Mouse (Mus musculus): ENCODE measurements around the gene Pinlyp.
"Not testable (repeated sequence)": the region's sequence is repeated elsewhere in the genome, so short reads cannot be mapped to it uniquely, and the experiment has no call there.

Gene Pinlyp

DNA sequence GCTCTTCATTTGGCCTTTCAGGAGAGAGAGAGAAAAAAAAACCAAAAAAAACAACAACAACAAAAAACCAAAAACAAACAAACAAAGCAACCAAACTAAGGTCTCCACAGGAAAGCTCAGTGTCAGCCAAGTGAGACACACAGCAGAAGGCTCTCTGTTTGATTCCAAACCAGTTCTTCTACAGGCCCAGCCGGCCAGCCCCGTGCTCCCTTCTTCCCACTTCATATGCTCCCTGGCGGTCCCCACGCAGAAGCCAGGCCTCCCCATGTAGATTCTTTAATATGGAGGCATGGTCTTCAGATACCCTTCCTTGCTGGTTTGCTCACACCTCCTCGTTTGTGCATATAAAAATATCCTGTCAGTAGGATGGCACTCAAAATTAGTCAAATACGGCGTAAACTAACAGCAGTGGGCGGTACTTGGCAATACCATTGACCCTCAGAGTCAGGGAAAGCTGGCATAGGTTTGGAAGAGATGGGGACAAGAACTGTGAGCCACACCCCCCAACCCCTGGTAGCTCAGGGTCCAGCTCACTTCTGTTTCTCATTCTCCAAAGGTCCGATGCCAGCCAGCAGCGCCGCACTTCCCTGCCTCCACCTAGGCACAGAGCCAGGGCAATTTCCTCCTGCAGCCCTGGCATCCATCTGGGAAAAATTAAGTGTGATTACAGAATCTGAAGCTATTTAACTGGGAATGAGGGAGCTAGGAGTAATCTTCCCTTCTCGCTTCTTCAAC is 20.1 kb downstream of the Pinlyp start:
- in situ Hi-C loops (cut with MboI, MseI) = no loop called here

DNA sequence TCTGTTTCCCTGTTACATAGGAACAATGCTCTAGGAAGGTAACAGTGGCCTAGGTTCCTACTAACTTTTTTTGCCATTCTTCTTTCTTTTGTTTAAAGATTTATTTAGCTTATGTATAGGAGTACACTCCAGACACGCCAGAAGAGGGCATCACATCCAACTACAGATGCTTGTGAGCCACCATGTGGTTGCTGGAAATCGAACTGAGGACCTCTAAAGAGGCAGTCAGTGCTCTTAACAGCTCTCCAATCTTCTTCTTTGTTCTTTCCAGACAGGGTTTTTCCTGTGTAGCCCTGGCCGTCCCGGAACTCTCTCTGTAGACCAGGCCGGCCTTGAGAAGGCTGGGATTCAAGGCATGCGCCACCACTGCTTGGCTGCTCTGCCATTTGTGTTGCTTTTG is 20.9 kb downstream of the Pinlyp start:
- in situ Hi-C loops (cut with MboI, MseI) = no loop called here

DNA sequence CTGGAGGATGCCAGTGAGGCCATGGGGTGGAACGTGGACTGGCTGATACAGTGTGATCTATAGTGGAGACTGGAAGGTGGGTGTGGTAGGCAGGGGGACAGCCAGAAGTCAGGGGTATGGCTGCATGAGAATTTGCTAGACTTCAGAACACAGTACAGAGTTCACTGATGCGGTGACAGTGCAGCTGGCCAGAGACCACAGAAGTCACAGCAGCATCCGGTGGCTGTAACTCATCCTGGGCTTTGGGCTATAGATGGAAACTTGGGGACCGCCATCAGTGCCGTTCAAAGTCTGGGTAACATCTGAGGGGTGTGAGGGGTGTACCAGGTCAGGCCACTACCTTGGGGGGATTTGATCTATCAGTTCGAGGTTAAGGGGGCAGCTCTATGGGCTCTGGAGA is 22.2 kb downstream of the Pinlyp start:
- in situ Hi-C loops (cut with MboI, MseI) = no loop called here

DNA sequence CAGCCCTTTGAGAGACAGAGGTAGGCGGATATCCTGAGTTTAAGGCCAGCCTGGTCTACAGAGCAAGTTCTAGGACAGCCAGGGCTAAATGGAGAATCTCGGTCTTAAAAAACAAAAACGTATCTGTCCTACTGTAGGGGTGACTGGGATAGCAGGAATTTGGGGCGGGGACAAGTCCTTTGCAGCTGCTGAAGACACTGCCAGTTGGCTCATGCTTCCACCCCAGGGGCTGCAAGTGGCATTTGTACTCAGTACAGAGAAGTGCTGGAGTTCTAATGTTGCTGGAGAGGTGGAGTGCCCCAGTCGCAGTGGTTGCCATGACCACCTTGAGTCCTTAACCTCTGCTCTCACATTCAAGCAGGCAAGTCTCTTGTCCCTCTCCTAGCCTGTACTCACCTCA is 23.1 kb downstream of the Pinlyp start:
- in situ Hi-C loops (cut with MboI, MseI) = no loop called here

DNA sequence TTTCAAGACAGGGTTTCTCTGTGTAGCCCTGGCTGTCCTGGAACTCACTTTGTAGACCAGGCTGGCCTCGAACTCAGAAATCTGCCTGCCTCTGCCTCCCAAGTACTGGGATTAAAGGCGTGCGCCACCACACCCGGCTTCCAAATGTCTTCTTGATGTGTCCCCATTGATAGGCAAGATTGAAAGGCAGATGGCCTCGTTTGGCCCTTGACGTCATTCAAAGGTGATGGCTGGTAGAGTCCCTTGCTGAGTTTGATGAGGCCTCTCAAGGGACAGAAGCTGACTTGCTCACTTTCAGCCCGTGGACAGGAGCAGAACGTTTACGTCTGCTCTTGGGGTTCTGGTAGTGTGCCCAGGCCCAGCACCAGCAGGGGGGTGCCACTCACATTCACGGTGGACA is 25.9 kb downstream of the Pinlyp start:
- in situ Hi-C loops (cut with MboI, MseI) = not testable (repeated sequence)

DNA sequence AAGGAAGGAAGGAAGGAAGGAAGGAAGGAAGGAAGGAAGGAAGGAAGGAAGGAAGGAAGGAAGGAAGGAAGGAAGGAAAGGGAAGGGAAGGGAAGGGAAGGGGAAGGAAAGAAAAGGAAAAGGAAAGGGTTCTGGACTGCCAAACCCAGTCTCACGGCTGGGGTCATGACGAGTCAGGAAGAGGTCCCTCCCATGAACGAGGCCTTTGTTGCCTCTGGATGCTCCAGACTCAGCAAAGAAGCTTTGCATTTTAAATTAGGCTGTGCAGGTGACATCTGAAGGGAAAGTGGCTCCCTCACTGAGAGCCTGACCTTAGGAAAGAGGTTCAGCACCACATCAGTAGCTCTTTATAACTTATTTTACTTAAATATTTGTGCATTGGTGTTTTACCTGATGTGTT is 26.8 kb downstream of the Pinlyp start:
- in situ Hi-C loops (cut with MboI, MseI) = loop anchor here in 1 of 2 experiments (5.0 kb wide), 1 partner anchor 33 kb away; no protein-coding TSS in a partner anchor

DNA sequence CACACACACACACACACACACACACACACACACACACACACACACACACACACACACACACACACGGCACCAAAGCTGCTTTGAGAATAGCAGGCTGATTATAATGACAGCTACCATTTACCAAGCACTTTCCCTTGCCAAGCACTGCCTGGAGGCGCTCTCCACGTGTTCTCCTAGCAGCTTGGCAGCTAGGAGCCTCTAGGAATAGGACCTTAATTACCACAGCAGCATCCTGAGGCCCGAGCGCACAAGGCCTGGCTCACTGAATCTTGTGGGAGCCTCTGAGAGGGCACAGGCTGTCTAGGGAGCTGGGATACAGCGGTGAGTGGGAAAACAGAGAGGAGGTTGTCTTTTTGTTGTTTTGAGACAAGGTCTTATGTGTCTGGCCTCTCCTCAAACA is 28.3 kb downstream of the Pinlyp start:
- in situ Hi-C loops (cut with MboI, MseI) = loop anchor here in 1 of 2 experiments (5.0 kb wide), 1 partner anchor 35 kb away; no protein-coding TSS in a partner anchor

DNA sequence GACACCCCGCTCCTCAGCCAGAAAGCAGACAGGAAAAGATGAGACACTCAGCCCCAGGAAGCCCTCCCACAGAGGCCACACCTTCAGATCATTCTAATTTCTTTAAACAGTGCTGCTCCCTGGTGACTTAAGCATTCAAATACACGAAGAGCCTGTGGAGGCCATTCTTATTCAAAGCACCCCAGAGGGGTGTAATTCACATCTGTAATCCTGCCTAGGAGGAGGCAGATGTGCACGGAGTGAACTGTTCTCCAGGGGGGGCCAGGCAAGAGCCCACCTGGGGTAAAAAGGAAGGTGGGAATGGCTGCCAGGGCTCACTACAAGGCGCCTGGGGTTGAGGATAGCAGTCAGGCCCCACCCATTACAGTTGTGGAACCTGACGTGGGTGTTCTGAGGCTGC is 28.8 kb downstream of the Pinlyp start:
- in situ Hi-C loops (cut with MboI, MseI) = loop anchor here in 1 of 2 experiments (5.0 kb wide), 1 partner anchor 35 kb away; no protein-coding TSS in a partner anchor

DNA sequence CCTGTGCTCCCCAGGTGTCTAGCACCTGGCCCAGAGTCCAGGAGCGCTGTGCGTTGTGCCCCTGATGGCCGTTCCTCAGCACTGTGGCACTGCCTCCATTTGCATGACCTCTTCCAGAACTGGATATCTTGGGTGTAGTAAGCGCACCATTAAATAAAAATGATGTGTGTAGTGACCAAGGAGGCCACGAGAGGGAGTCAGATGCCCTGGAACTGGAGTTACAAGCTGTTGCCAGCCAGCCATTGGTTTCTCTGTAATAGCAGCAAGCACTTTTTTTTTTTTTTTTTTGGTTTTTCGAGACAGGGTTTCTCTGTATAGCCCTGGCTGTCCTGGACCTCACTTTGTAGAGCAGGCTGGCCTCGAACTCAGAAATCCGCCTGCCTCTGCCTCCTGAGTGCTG is 29.6 kb downstream of the Pinlyp start:
- in situ Hi-C loops (cut with MboI, MseI) = loop anchor here in 1 of 2 experiments (5.0 kb wide), 1 partner anchor 36 kb away; no protein-coding TSS in a partner anchor

DNA sequence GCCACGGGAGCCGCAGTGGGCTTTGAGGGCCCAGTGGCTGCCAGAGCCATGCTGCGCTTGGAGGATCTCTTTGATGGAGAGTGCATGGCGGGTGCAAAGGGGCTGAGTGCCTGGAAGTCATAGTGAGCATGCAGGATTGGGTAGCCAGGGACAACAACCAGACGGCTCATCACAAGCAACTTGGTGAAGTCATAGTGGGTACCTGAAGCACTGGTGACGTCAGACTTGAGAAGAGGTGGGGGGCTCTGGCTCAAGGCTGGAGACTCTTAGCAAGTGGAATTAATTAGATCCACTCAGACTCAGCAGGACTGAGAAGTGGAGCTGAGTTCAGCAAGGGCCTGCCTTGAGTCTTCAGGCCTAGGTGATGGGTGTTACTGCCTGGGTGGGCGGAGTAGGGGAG is 33.6 kb downstream of the Pinlyp start, which contains the start of gene AC161166.1:
Gene AC161166.1, minus strand, starts transcription at position 101 of the 400 bp plus-strand sequence.
- in situ Hi-C loops (cut with MboI, MseI) = no loop called here

DNA sequence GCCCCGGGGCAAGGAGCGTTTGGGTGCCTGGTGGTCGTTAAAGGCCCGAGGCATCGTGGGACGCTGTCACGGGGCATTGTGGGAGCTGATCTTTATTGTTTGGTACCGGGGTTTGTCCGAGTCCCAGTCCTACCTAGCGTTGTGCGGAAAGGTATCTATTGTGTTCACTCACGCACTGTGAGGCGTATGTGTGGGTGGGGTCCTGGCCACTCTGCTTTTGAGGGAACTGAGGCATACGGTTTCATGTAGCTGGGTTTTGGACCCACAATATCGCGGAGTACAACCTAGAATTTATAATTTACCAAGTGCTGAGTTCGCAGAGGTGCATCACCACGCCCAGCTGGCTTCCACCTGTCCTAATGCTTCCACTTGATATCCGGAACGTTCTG is 38.2 kb downstream of the Pinlyp start:
- in situ Hi-C loops (cut with MboI, MseI) = no loop called here

DNA sequence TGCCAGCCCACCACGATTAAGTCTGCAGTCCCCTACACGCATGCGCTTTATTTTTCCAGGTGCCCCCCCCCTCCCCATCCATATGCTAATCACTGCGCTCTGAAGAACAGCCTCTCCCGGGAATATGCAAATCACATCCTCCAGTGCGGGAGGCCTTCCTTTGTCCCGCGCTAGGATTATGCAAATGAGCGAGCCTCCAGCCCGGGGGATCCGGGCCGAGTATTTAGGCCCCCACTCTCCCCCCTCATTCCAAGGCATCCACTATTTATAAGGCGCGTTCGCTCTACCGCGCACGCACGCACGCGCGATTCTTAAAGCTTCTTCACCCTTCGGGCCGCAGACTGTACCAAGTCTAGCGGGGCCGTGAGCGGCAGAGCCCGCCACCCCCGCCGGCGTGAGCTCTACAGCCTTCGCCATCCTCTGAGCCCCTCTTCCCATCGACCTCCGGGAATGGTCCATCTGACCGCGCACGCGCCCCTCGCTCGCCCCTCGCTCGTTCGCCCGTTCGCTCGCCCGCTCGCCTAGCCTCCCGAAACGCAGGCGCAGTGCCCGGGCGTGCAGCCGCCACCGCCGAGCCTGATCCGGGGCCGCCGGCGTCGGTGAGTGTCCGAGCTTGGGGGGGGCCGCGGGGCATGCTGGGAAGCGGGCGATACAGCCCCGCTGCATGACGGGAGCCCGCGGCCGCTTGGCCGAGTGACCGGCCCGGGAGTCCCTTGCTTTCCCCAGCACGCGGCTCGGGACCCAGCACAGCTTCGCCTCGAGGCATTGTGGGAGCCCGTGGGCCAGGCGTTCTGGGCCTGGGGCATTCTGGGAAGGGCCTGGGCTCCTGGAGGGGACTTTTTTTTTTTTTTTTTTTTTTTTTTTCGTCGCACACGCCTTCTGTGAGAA is 38.8 kb downstream of the Pinlyp start, which contains the start of gene Zfp428:
Gene Zfp428, plus strand, starts transcription at position 169 of the 888 bp plus-strand sequence.
- in situ Hi-C loops (cut with MboI, MseI) = no loop called here

DNA sequence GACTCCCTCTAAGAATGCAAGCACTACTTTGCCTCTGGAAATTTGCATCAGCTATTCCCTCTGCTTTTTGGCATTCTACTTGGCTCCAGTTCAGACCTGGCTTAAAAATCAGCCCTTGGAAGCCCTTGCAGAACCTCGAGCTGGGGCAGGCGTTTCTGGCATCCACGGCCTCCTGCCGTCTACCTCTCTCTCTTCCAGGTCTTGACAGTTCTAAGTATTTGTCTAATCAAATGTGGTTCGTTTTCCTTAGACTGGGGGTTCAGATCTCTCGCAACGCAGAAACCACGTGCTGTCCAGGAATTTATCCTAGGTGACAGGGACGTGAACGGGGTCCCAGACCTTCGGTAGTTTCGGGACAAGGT is 39.5 kb downstream of the Pinlyp start:
- in situ Hi-C loops (cut with MboI, MseI) = no loop called here

DNA sequence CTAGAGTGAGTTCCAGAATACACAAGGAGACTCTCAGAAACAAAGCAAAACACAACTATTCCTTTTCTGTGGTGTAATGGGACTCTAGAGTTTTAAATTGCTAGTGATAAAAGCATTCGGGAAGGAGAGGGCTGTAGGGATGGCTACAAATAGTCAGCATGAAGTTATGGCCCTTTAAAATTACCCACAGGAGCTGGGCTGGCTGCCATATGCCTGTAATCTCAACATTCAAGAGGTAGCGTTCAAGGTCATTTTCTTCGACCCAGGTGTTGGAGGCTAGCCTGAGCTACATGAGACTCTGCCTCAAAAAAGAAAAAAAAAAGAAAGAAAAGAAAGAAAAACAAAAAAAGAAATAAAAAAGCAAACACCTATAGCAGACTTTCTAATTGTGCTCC is 39.9 kb downstream of the Pinlyp start:
- in situ Hi-C loops (cut with MboI, MseI) = no loop called here

DNA sequence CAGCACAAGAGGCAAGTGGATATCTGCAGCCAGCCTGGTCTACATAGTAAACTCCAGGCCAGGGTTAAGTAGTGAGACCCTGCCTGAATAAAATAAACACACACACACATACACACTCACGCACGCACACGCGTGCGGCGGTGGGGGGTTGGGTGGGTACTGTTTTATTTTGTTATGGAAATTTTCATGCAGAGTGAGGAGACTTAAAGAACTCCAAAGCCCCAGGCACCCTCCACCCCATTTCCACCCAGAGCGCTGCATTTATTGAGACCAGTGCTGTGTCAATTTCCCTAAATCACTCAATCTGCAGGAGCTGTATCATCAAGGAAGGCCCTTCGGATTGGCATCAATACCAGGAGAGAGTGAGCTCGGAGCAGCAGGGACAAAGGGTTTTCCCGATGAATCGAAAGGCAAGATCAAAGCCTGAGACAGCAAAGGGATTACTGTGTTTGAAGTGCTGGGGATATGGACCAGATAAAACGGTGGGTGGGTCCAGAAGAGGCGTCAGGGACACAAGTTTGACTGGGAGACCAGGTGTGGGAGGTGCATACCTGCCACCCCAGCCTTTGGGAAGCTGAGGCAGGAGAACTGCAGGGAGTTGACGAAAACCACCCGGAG is 40.4 kb downstream of the Pinlyp start:
- in situ Hi-C loops (cut with MboI, MseI) = no loop called here

DNA sequence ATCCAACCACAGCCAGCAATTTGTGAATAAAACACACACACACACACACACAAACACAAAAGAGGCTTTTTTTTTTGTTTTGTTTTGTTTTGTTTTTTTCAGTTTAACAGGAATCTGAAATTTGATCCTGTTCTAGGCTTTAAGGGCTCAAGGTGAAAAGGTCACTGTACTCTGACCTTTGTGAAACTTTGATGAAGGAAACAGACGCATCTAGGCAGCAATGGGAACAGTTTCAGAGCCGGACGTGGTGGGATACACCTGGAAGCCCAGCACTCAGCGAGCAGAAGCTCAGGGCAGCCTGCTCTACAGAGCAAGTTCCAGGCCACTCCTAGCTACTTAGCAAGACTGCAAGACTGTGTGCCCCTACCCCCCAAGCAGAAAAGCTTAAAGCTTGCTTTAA is 41.0 kb downstream of the Pinlyp start:
- in situ Hi-C loops (cut with MboI, MseI) = no loop called here

DNA sequence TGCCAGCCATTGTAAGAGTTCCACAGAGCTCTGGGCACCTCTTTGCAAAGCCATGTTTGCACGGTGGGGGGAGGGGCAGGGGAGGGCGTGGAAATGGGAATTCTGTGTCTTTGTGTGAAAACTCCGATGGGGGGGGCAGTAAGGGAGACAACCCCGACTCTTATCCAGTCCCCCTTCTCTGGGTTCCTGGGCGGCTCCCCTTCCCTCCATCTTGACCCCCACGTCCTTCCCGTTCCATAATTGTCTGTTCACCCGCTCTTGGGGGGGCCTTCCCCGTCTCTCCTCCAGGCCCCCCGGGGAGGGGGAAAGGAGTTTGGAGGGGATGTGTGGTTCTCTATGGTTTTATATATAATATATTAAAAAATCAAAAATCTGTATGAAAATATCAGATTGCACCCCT is 41.9 kb downstream of the Pinlyp start:
- in situ Hi-C loops (cut with MboI, MseI) = no loop called here

DNA sequence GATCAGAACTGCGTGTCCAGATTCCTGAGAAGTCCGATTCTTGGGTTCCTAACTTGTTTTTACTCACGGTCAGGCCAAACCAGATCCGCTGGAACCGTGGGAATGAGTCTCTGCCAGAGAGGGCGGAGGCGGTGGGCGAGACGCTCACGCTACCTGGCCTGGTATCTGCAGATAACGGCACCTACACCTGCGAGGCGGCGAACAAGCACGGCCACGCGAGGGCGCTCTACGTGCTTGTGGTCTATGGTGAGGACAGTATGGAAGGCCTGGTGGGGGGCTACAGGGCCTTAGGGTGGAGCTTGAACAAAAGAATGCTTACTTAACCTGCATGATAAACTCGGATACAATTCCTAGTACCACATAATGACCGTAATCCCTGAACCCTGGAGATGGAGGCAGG is 44.4 kb downstream of the Pinlyp start:
- in situ Hi-C loops (cut with MboI, MseI) = no loop called here

DNA sequence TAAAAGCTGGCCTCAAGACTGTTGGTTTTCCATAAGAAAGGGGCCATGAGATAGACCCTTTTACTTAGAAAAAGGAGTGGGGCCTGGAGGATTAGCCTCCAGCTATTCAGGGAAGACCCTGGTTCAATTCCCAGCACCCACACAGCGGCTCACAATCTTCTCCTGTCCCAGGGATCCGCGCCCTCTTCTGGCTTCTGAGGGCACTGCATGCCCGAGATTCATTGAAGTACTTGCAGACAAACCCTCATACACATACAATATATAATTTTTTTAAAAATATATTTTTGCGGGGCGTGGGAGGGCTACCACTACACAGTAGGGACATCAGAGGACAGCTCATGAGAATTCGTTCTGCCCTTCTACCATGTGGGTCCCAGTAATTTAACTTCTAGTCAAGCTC is 45.0 kb downstream of the Pinlyp start:
- in situ Hi-C loops (cut with MboI, MseI) = no loop called here

DNA sequence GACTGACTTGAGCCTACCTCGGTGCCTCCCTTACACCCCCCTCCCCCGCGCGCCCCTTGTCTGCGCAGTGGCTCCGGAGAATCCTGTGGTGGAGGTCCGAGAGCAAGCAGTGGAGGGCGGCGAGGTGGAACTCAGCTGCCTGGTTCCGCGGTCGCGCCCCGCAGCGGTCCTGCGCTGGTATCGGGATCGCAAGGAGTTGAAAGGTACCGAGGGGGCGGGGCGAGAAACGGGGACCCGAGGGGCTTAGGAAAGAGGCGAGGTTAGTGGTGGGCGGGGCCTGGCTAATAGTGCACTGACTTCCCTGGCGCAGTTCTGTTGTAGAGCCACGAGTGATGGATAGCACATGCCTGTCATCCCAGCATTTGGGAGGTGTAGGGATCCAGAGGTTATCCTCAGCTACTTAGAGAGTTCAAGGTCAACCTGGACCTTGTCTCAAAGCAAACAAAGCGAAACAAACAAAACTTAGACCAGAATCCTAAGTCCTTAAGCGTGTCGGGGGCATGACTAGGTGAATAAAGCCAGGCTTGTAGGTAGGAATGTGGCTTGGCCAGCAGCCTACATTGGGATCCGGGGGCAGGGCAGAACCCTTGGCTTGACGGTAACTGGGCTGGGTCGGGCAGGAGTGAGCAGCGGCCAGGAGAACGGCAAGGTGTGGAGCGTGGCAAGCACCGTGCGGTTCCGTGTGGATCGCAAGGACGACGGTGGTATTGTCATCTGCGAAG is 45.9 kb downstream of the Pinlyp start:
- in situ Hi-C loops (cut with MboI, MseI) = no loop called here

All from T-helper 17 cell (primary cell).